Comparison of ENCODE assay signal across 28 mouse cellular contexts in genomic region chr1:80438506-80438905, GRCm38 (mm10). TPM values are rescaled to one million over a fixed set of nuclear protein-coding genes. Genes with fewer than 3 reads are reported as not detected.
DNase-seq lines count a peak whose midpoint lies in the region; TF ChIP-seq lines count a peak whose summit lies in the region.
"Had no signal": no experiment of that assay in that cellular context is flagged by ENCODE, and none has a peak within 500 bp of the region (broad histone marks: within the 10 kb centered on the region; RNA-seq: fewer than 3 reads in every experiment).

No protein-coding gene starts in this region.

- H3K27ac ChIP-seq in kidney, adult 2 months (ENCODE audit: insufficient read depth, low read depth, low read length) = no peak overlapping the region
- H3K27ac ChIP-seq: embryonic facial prominence, embryonic 10.5 days; embryonic facial prominence, embryonic 12.5 days; forebrain, embryonic 13.5 days; forebrain, embryonic 15.5 days had no signal

- no peaks in the 10 kb centered on the region for H3K4me1 ChIP-seq in kidney, adult 2 months (ENCODE audit: control insufficient read depth, insufficient read depth, low read length)
- H3K4me1 ChIP-seq: embryonic facial prominence, embryonic 10.5 days; embryonic facial prominence, embryonic 12.5 days; forebrain, embryonic 13.5 days; forebrain, embryonic 15.5 days had no signal

- H3K36me3 ChIP-seq in kidney, adult 2 months (ENCODE audit: control insufficient read depth, insufficient read depth, low read length) = no peaks in the 10 kb centered on the region
- H3K36me3 ChIP-seq: embryonic facial prominence, embryonic 10.5 days; embryonic facial prominence, embryonic 12.5 days; forebrain, embryonic 15.5 days; G1E had no signal

- TF ChIP-seq CTCF in kidney, adult 2 months (conservative IDR thresholded peaks at IDR 0.05; ENCODE audit: insufficient read depth, insufficient read length, low read depth, low read length) = no peak

- 66% methylated on average over 2 of the region's 2 CpGs for WGBS in kidney, adult 2 months

- no peaks in the 10 kb centered on the region for H3K27me3 ChIP-seq in kidney, adult 2 months (replicated peaks; ENCODE audit: control insufficient read depth, insufficient read depth, low read length)
- H3K27me3 ChIP-seq: CH12.LX; embryonic facial prominence, embryonic 12.5 days; forebrain, embryonic 13.5 days; forebrain, embryonic 15.5 days had no signal

- TF ChIP-seq POLR2A in kidney, adult 2 months (IDR thresholded peaks at IDR 0.05; ENCODE audit: low read depth, low read length) = no peak

- peak; percentile 15 for DNase-seq in heart, adult 11 months
- no peak for DNase-seq in heart, adult 18-20 months
- peak; percentile 56 for DNase-seq in kidney, adult 2 months
- no peak for DNase-seq in kidney, adult 18-20 months
- peak; percentile 55 for DNase-seq in kidney, adult 9 months
- DNase-seq in kidney, postnatal 25 days = no peak
- DNase-seq: adrenal gland, adult 8-10 months; adrenal gland, postnatal 14 days; adrenal gland, postnatal 36 days; B cell, adult 2 months; cerebellum, adult 11-12 months; cerebellum, adult 2 months; cerebellum, adult 9-10 months; cerebellum, postnatal 10 days; cerebellum, postnatal 25 days had no signal

- H3K4me3 ChIP-seq in kidney, adult 2 months (ENCODE audit: insufficient read depth, low read depth, low read length) = no peak overlapping the region
- H3K4me3 ChIP-seq: embryonic facial prominence, embryonic 10.5 days; embryonic facial prominence, embryonic 12.5 days; forebrain, embryonic 13.5 days; forebrain, embryonic 15.5 days had no signal

RNA-seq across cellular contexts. Expression of gene Gm45261, which starts 22.7 kb away (rescaled TPM):
- total RNA-seq in heart, adult 18-20 months (2021) = not detected
- polyA plus RNA-seq in kidney, adult 2 months (2012; rRNA removed) = not detected in 2 replicates
- total RNA-seq: adrenal gland, adult 18-20 months; adrenal gland, adult 8-10 months; adrenal gland, postnatal 14 days; adrenal gland, postnatal 36 days; CH12.LX; G1E had no signal
- polyA plus RNA-seq: activated CD4-positive, CD25-positive, alpha-beta regulatory T cell, adult 4 months; CD4-positive, CD25-positive, alpha-beta regulatory T cell, adult 4 months; cerebellum, adult 2 months; cortical plate, adult 2 months; embryonic facial prominence, embryonic 10.5 days; embryonic facial prominence, embryonic 12.5 days; embryonic facial prominence, embryonic 14.5 days; forebrain, embryonic 11.5 days; forebrain, embryonic 13.5 days; forebrain, embryonic 15.5 days; G1E; Patski had no signal

Comparison
In these comparisons a context has a peak if more than half of its experiments do, and no peak if none do; other contexts are left out.
1. DNase-seq: peak in heart, adult 11 months (single experiment), kidney, adult 2 months (single experiment) and kidney, adult 9 months (single experiment); none in heart, adult 18-20 months (0 of 2), kidney, adult 18-20 months (single experiment) and kidney, postnatal 25 days (0 of 2).